ENCODE assay signal across 8 mouse cellular contexts in the genomic region with DNA sequence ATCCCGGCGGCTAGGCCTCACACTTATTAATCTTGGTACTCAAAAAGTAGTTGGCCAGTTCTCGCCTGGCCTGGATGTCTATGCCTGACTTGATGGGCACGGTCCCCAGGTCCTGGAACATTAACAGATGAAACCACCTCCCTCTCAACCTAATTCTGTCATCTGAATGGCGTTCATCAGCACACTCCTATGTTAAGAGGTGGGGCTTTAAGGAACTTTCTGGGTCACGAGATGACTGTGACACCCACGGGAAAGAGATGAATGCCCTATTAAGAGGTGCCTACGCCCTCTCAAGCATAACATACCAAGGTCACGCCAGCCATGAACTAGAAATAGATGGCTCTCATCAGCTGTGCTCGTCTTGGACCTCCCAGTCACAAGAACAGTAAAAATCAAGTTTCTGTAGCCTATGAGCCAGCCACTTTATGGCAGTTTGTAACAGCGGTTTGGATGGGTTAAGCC. TPM values are rescaled to one million over a fixed set of nuclear protein-coding genes. Genes with fewer than 3 reads are reported as not detected.
DNase-seq lines count a peak whose midpoint lies in the region; ATAC-seq lines count a peak whose summit lies in the region.

No protein-coding gene starts in this region.

- peak overlapping the region; percentile 90 for H3K4me3 ChIP-seq in neural tube, embryonic 11.5 days (ENCODE audit: low read depth, low read length)
- peak overlapping the region; percentile 95 for H3K4me3 ChIP-seq in hindbrain, embryonic 12.5 days

- DNase-seq in neural tube, embryonic 11.5 days (ENCODE audit: low spot score) = no peak
- DNase-seq in neural tube, embryonic 10.5 days (ENCODE audit: extremely low spot score, low spot score) = no peak
- peak; percentile 28 for DNase-seq in c-Kit-positive CD71-negative TER-119-negative erythroid progenitor cells, embryonic 14.5 days (ENCODE audit: low read depth)
- DNase-seq in adrenal gland, postnatal 25 days = no peak
- no peak for DNase-seq in cerebellum, adult 11 months
- DNase-seq in layer of hippocampus, postnatal 25 days (ENCODE audit: extremely low spot score in 1 of 2, low spot score in 1 of 2) = no peak

- 9% methylated on average over 11 of the region's 11 CpGs for WGBS in neural tube, embryonic 11.5 days
- 10% methylated on average over 11 of the region's 11 CpGs for WGBS in hindbrain, embryonic 12.5 days

- H3K36me3 ChIP-seq in neural tube, embryonic 11.5 days (ENCODE audit: control insufficient read depth, insufficient read depth, low read length) = peaks cover 3% of the 10 kb centered on the region; the same call in 1 of the 2 replicates
- H3K36me3 ChIP-seq in hindbrain, embryonic 12.5 days = peaks cover 13% of the 10 kb centered on the region

- H3K27me3 ChIP-seq in neural tube, embryonic 11.5 days (ENCODE audit: control insufficient read depth, insufficient read depth, low read length) = no peaks in the 10 kb centered on the region
- H3K27me3 ChIP-seq in hindbrain, embryonic 12.5 days = no peaks in the 10 kb centered on the region

- no peaks in the 10 kb centered on the region for H3K9me3 ChIP-seq in neural tube, embryonic 11.5 days (ENCODE audit: control insufficient read depth, low read length)
- H3K9me3 ChIP-seq in hindbrain, embryonic 12.5 days (replicated peaks) = no peaks in the 10 kb centered on the region

- ATAC-seq in neural tube, embryonic 11.5 days (ENCODE audit: insufficient read depth, low FRiP score, low TSS enrichment) = no peak; the same call in none of the 2 replicates
- no peak; the same call in none of the 2 replicates for ATAC-seq in hindbrain, embryonic 12.5 days (ENCODE audit: low FRiP score)
- peak; percentile 26 for ATAC-seq in megakaryocyte progenitor cell, adult 5-6 weeks (replicated peaks; ENCODE audit: poor library complexity)

- H3K4me2 ChIP-seq in neural tube, embryonic 11.5 days (ENCODE audit: low read depth) = peak overlapping the region; percentile 67
- H3K4me2 ChIP-seq in hindbrain, embryonic 12.5 days (replicated peaks) = peak overlapping the region; percentile 69

- peak overlapping the region; percentile 91 for H3K27ac ChIP-seq in neural tube, embryonic 11.5 days (ENCODE audit: low read depth, low read length)
- peak overlapping the region; percentile 95 for H3K27ac ChIP-seq in hindbrain, embryonic 12.5 days

- H3K4me1 ChIP-seq in neural tube, embryonic 11.5 days (ENCODE audit: control insufficient read depth, insufficient read depth, low read length) = peaks cover 2% of the 10 kb centered on the region; the same call in 1 of the 2 replicates
- H3K4me1 ChIP-seq in hindbrain, embryonic 12.5 days = peaks cover 15% of the 10 kb centered on the region

- H3K9ac ChIP-seq in neural tube, embryonic 11.5 days (ENCODE audit: low read length) = peak overlapping the region; percentile 85
- H3K9ac ChIP-seq in hindbrain, embryonic 12.5 days = peak overlapping the region; percentile 97

RNA-seq across cellular contexts. Expression of a gene that starts 0.5 kb away (rescaled TPM):
- 30.1 and 30.5 TPM in 2 replicates for polyA plus RNA-seq in neural tube, embryonic 11.5 days (2014; fragmentation: Nextera tagmentation; extraction: Ambion mirVana)
- 38.0 and 45.7 TPM in 2 replicates for polyA plus RNA-seq in hindbrain, embryonic 12.5 days (2016; fragmentation: Nextera tagmentation; extraction: Ambion mirVana)
- total RNA-seq in megakaryocyte progenitor cell, adult 5-6 weeks (2015) = 16.5 and 20.0 TPM in 2 replicates
- total RNA-seq in megakaryocyte progenitor cell, adult 5-6 weeks (2017) = 50.3 and 115 TPM in 2 replicates
- 45.8 and 49.5 TPM in 2 replicates for total RNA-seq in adrenal gland, postnatal 25 days (2021)
- total RNA-seq in layer of hippocampus, postnatal 25 days (2021) = 10 to 100 TPM; 52.0 to 53.2 TPM

RNA-seq across cellular contexts. Expression of a gene that starts 26.0 kb away (rescaled TPM):
- polyA plus RNA-seq in neural tube, embryonic 11.5 days (2014; fragmentation: Nextera tagmentation; extraction: Ambion mirVana) = 104 and 106 TPM in 2 replicates
- polyA plus RNA-seq in hindbrain, embryonic 12.5 days (2016; fragmentation: Nextera tagmentation; extraction: Ambion mirVana) = 89.4 and 98.7 TPM in 2 replicates
- total RNA-seq in megakaryocyte progenitor cell, adult 5-6 weeks (2015) = 51.9 and 54.4 TPM in 2 replicates
- total RNA-seq in megakaryocyte progenitor cell, adult 5-6 weeks (2017) = 57.9 and 62.8 TPM in 2 replicates
- total RNA-seq in adrenal gland, postnatal 25 days (2021) = 59.7 and 61.6 TPM in 2 replicates
- 10 to 100 TPM; 70.4 to 71.5 TPM for total RNA-seq in layer of hippocampus, postnatal 25 days (2021)

RNA-seq across cellular contexts. Expression of a gene that starts 30.4 kb away (rescaled TPM):
- 10.5 and 10.7 TPM in 2 replicates for polyA plus RNA-seq in neural tube, embryonic 11.5 days (2014; fragmentation: Nextera tagmentation; extraction: Ambion mirVana)
- 12.2 and 12.6 TPM in 2 replicates for polyA plus RNA-seq in hindbrain, embryonic 12.5 days (2016; fragmentation: Nextera tagmentation; extraction: Ambion mirVana)
- 2.4 and 2.8 TPM in 2 replicates for total RNA-seq in megakaryocyte progenitor cell, adult 5-6 weeks (2015)
- 3.2 and 3.4 TPM in 2 replicates for total RNA-seq in megakaryocyte progenitor cell, adult 5-6 weeks (2017)
- total RNA-seq in adrenal gland, postnatal 25 days (2021) = 39.1 and 65.3 TPM in 2 replicates
- total RNA-seq in layer of hippocampus, postnatal 25 days (2021) = 10 to 100 TPM; 23.5 to 27.1 TPM

RNA-seq across cellular contexts. Expression of a gene that starts 31.1 kb away (rescaled TPM):
- polyA plus RNA-seq in neural tube, embryonic 11.5 days (2014; fragmentation: Nextera tagmentation; extraction: Ambion mirVana) = 53.0 and 54.0 TPM in 2 replicates
- 74.3 and 86.0 TPM in 2 replicates for polyA plus RNA-seq in hindbrain, embryonic 12.5 days (2016; fragmentation: Nextera tagmentation; extraction: Ambion mirVana)
- 55.4 and 57.6 TPM in 2 replicates for total RNA-seq in megakaryocyte progenitor cell, adult 5-6 weeks (2015)
- 54.3 and 55.8 TPM in 2 replicates for total RNA-seq in megakaryocyte progenitor cell, adult 5-6 weeks (2017)
- 127 and 130 TPM in 2 replicates for total RNA-seq in adrenal gland, postnatal 25 days (2021)
- 100 to 1,000 TPM; 180 to 192 TPM for total RNA-seq in layer of hippocampus, postnatal 25 days (2021)
